Mouse (Mus musculus): ENCODE results near the gene Cdhr2.

Gene Cdhr2

GRCm38 (mm10) chr13:54752656-54753055, 51.4 kb downstream of the Cdhr2 start:
- no peak for DNase-seq (ENCODE audit: low spot score)

DNA sequence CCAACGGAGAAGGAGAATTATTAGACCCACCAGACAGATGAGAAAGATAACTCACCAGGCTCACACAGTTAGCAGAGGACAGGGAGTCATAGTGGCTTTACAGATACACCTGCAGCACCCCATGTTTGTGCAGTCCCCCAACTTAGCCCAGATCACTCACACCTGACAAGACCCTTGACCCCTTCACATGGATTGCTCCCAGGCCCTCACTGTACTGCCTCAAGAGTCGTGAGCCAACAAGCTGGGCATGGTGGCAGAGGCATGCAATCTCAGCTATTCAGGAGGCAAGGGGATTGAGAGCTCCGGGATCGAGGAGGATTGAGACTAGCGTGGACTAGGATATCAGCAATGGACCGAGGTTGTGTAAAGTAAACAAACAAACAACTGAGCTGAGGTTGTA, 52.5 kb downstream of the Cdhr2 start:
- DNase-seq (ENCODE audit: low spot score): no peak

DNA sequence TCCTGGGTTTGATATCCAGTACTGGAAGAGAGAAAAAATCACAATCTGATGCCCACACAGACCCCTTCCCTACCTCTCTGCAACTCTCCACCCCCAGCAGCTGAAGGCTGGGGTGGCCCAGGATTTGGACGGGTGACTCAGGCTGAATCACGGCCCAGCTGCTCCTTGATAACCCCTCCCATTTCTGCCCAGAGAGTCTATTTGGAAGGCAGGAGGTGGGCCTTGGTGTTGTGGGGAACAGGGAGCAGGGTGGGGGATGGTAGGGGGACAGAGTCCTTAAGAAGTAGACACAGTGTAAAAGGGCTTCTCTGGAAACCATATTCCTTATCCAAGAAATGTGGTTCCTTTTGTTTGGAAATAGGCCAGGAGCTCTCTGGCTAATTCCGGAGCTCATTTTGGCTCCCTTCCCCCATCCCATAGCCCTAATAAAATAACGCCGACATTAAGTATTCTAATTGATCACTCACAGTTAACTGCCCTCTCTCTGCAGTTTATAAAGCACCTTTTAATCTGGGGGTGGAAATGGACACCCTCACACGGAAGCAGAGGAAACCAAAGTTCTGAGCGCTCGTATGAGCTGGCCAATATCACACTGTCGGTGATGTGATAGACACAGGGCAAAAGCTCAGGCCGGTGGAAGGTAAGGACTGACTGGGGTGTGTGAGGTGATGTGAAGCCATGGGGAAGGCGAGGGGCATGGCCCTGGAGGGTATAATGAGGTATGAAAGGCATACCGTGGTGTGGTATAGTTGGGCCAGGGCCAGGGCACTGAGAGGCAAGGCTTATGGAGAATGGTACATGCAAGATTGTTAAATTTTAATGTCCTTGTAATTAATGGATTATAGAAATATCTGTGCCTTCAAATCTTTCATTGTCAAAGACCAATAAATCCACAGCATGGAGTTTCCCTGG, 53.2 kb downstream of the Cdhr2 start:
- DNase-seq (ENCODE audit: low spot score): no peak

GRCm38 (mm10) chr13:54755201-54755830, 54.1 kb downstream of the Cdhr2 start:
- DNase-seq (ENCODE audit: low spot score): no peak

DNA sequence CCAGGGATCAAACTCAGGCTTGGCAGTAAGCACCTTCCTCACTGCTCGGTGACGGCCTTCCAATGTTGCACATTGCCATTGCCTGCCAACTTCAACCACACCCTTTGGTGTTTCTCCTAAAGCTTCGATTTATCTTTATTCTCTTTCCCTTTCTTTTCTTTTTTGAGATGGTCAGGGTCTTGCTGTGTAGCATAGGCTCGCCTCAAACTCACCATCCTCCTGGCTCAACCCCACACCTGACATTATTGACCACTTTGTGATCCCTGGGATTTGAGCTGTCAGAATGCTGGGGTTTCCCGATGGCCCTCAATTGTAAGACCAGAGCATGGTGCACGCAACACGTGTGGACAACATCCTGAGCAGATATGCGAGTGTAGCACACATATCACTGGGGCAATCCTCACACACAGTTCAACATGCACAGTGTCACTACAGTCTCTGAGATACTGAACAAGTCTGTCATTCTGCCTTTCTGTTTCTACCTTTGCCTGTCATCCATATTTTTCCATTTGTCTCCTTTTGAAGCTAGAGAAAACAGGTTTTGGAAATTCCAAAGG, 55.0 kb downstream of the Cdhr2 start:
- DNase-seq (ENCODE audit: low spot score): no peak

DNA sequence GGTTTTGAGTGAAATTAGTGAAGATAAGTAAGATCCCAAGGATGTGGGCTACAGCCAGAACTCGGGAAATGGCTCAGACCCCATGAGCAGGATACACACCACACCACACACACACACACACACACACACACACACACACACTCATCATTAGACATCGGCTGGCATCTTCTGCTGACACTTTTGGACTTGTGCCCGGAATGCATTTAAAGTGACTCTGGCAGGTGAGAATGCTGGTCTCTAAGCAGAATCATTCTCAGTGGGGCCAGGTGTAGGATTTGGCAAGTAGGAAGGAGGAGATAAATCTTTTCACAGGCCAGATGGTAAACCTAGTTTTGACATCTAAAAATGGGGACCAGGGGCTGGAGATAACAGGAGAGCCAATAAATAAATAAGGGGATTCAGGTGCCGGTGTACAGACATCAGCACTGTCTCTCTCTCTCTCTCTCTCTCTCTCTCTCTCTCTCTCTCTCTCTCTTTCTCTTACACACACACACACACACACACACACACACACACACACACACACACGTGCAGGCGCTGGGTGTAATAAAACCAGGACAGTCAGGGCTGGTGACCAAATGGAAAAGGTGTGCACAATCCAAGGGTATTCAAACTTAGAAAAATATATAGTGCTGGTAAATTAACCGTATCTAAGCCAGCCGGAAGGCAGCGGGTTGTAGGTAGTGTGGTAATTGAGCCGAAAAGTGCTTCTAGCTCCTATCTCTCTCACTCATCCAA, 56.0 kb downstream of the Cdhr2 start:
- no peak for DNase-seq (ENCODE audit: low spot score)

DNA sequence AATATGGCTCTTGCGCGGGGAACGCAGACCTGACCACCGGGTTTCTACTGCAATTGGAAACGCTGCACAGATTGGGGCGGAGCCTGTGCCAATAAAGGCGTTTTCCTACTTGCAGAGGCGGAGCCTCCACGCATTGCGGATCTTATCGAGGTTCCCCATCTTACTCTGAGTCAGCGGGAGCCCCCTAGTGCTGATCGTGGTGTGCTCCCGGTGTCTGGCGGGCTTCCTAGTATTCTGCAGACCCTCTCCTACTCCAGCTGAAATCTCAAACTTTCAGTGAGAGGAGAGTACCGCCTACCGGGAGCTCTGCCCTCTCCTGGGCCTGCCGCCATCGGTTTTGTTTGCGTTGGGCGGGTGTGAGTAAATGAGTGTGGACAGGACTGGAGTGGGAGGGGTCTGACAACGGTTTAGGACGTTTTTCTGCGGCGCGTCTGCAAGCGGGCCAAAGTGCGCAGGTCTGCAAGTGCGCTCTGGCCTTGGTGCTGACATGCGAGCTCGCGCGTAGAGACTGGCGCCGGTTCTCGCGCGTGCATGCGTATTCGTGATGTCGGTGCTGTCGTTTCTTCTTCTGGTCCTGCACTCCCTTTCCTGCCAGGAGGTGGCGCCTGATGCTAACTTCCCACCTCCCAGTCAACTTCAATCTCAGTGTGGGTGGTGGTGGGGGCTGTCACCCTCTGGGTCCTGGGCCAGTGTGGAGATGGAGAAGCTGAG, 56.9 kb downstream of the Cdhr2 start:
- peak; percentile 39 for DNase-seq (ENCODE audit: low spot score)

DNA sequence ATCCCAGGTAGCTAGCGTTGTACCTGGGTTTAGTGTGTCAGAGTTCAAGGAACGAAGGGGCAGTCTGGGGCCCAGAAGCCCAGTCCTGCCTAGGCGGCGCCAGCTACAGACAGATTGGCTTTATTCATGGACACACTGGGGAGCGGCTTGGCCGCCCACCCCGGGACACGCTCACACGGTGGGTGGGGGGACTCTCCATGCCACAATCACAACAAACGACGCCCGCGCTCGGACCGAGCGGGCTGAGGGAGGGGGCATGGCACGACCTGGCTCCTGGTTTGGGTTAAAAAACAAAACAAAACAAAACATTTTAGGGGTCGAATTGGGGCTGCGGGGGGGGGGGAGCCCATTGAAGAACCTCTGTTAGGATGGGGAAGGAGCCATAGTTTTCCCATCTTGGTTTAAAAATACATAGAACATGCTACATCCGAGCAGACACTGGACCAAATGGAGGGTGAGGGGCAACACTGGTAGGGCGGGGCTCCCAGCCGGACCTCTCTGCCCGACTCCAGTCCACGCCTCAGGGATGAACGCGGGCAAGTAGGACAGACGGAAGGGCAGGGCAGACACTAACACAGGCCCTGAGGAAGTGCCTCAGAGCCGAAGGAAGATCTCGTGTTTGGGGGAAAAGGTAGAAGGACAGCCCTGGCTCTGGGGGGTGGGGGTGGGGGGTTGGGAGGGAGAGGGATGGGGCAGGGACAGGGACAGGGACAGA, 57.7 kb downstream of the Cdhr2 start:
- DNase-seq (ENCODE audit: low spot score): no peak

DNA sequence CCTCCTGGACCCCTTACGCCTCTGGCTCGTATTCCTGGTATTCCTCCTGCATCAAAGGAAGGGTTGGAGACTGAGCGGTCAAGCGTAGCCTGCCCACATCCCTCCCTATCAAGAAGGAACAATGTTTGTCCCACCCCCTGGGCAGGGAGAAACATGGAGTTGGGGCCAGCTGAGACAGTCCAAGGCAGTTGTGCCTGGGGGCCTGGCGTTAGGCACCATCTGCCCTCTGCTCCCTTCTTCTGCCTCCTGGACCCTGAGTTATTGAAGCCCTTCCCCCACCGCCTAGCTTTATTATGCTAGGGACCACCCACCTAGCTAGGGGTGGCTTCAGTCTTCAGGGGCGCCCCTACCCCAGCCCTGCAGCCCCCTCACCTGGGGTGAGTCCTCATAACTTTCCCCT, 58.2 kb downstream of the Cdhr2 start:
- DNase-seq (ENCODE audit: low spot score): no peak

DNA sequence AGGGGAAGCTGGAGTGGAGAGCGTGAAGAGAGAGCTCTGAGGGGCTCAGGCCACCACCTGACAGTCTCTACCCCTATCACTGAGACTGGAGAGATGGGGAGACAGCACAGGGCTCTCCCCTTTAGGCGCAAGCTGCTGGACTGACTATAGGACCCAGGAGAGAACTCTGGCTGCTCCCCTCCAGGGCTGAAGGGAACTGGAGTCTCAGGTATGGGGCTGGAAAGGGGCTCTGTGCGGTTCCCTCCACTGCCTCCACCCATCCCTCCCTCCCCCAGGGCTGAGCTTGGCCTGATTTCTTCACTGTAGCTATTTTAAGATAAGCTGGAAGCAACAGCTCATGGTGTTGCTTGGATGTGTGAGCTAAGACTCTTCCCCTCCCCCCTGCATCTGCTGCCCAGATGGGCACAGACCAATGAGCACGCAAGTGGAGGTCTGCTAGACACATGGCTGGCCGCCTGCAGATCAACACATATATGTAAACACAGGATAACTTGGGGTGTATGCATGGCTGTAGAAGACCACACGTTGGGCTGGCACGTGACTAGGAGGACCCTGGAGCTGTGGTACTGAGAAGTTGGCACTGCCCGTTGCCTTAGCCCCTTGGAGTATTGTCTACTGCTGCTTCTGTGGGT, 59.0 kb downstream of the Cdhr2 start:
- DNase-seq (ENCODE audit: low spot score): no peak

DNA sequence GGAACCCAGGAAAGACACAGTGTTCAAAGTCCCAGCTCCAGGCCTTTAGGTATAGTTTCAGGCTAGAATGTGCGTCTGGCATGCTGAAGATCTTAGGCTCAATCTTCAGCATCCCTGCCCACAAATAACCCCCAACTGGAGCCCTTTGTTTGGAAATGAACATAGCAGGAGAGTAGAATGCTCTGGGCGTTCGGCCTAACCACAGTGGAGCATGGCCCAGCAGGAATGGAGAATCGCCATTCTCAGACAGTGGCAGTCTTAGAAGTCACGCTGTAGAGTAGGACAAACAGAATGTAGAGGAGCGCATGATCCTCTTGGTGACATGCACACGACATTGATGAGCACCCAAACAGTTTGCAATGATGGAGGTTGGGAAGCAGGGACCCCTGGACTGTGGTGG, 59.6 kb downstream of the Cdhr2 start:
- no peak for DNase-seq (ENCODE audit: low spot score)

DNA sequence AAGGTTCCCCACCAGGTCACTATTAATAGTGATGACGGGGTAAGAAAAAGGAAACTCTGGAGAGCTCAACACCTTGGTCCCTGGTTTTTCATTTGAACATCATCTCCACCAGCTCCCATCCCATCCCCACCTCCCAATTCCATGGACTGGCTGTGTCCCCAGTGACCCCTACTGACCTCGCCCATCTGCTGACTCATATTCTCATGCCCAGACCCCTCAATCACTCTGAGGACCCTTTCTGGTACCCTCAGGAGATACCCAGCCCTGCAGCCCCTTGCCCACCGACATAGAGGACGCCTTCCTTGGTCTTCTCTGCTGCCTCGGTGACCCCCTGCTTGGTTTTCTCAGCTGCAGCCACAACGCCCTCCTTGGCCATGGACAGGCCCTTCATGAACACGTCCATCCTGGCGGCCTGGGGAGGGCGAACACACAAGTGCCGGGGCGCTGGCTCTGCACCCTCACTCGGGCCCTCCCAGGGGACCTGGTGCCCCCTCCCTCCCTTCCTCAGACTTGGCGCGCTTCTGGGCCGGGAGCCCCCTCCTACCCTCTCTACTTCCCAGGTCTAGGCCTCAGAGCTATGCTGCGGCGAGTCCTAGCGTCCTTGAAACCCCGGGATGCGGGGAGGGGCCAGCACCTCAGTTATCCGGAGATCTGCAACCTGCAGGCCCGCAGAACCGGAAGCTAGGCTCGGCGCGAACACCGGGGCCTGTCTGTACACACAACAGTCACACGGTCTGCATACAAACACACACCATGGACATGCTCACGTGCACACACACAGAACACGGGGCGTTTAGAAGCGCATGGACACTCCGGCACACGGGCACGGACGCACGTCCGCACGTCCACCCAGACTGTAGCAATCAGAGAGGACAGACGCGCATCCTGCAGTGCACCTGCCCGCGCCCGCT, 64.3 kb downstream of the Cdhr2 start:
- no peak for DNase-seq (ENCODE audit: low spot score)

GRCm38 (mm10) chr13:54766192-54766768, 65.0 kb downstream of the Cdhr2 start, which contains the start of gene Sncb:
Gene Sncb, minus strand, starts transcription at chr13:54766595.
- DNase-seq (ENCODE audit: low spot score): no peak

DNA sequence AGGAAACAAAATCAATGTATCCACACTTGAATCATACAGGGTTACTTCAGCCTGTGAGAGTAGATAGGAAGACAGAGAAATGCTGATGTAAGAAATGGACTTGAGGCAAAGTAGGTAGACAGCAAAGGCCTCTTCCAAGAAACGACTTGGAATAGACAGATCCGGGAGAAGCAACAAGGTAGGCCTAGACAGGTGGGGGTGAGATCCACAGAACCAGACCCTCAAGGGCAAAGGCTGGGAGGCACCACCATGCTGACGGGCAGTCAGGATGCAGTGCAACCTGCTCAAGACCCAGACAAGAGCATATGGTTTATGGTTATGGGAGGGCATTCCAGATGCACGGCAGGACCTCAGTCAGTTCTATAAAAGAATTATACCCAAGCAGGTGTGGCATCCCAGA, 65.8 kb downstream of the Cdhr2 start:
- DNase-seq (ENCODE audit: low spot score): no peak

DNA sequence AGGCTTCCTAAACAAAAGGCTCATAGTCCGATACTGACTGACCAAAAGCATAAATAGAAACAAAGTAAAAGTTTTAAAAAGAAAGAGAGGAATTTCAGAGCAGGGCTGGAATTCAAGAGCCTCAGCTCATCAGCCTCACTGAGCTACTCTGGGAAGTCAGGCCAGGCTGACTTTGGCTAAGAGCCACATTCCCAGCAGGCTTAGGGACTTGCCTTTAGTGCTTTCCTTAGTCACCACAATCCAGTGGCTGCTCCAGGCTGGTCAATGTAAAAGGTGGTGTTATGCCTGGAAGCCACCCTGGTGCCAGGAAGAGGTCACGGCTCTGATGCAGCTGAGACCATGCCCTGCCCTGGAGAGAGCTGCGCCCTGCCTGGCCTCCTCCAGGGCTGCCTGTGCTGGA, 79.3 kb downstream of the Cdhr2 start:
- DNase-seq (ENCODE audit: low spot score): no peak

DNA sequence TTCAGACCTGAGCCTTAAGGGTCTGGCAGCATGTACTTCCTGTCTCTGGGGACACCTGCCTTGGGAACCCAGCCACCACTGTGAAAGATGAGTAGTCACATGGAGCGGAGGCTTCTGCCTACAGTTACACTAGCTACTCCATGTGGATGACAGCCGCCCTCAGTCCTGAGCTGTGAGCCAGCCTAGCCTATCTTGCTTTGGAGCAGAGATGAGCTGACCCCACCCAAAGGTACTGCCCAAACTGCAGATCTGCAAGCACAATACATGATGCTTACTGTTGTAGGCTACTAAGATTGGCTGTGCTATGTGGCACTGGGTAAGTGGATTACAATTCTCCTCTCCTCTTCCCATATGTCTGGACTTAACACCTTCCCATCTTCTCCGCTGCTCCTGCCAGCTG, 79.8 kb downstream of the Cdhr2 start:
- no peak for DNase-seq (ENCODE audit: low spot score)

- no peak for DNase-seq (ENCODE audit: low spot score)
Measured at GRCm38 (mm10) chr13:54783235-54783634, 82.0 kb downstream of the Cdhr2 start.

DNA sequence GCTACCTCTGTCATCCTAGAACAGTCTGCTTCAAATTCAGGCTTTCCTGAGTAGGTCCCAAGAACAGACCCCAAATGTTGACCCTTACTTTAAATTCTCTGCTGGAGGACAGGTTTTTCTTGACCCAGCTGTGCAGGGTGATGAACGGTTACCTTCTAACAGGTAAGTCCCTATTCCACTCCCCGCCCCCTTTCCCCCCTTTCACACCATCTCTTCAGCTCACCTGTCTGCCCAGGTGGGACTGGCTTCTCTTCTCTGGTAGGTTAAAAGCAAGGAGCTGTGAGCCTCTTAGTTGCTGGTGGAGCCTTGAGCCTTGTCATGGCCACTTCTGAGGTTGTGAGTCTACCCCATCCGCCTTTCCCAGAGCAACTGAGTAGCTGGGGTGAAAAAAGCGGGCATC, 82.4 kb downstream of the Cdhr2 start, which contains the start of gene Eif4e1b:
Gene Eif4e1b, plus strand, starts transcription at position 301 of the 400 bp plus-strand sequence.
- no peak for DNase-seq (ENCODE audit: low spot score)

Measured in lung, postnatal 25 days (tissue).